Mouse (Mus musculus): Measurements from ENCODE around the gene Cops9.

DNA sequence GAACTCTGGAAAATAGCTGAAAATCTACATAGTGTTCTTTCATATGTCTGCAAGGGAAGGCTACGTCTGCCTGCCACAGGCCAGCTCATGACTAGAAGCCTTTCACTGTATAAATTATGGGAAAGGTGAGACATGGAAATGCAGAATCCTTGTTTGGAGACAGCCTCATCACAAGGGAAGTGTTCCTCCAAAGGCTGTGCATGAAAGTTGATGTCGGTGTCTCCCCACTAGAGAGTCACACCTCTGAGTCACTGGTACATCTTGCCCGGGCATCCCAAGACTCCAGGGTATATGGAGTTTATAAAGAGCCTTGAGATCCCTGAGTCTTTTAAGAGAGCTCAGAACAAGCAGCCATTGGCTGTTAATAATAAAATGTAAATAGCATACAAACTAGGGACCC lies 11.4 kb upstream of the Cops9 start:
- no peak for TF ChIP-seq CTCF (conservative IDR thresholded peaks at IDR 0.05; ENCODE audit: insufficient read depth, insufficient read length, low read depth, low read length)
- no peak for TF ChIP-seq POLR2A (IDR thresholded peaks at IDR 0.05; ENCODE audit: low read depth, low read length)

All from kidney, adult 2 months (tissue).